Mouse (Mus musculus): Measurements from ENCODE around the gene Sugct. TPM values are rescaled to one million over a fixed set of nuclear protein-coding genes. Genes with fewer than 3 reads are reported as not detected.

Gene Sugct
- polyA plus RNA-seq, 1 experiment = 0.42 TPM

- no peaks in the 10 kb centered on the region for H3K79me3 ChIP-seq (ENCODE audit: low read depth)
- H3K36me3 ChIP-seq (ENCODE audit: control insufficient read depth, insufficient read depth) = no peaks in the 10 kb centered on the region
- no peak for TF ChIP-seq CEBPB (IDR thresholded peaks at IDR 0.05; ENCODE audit: low read depth)
- TF ChIP-seq FOSL1 (IDR thresholded peaks at IDR 0.05; ENCODE audit: insufficient read depth, low read length, poor library complexity, severe bottlenecking) = no peak
- no peaks in the 10 kb centered on the region for H3K79me2 ChIP-seq (ENCODE audit: control insufficient read depth, insufficient read depth)
- H3K4me3 ChIP-seq (ENCODE audit: insufficient read depth, poor library complexity, severe bottlenecking) = no peak overlapping the region
- no peak overlapping the region for H3ac ChIP-seq (ENCODE audit: control insufficient read depth, insufficient read length, low read depth)
- H3K27me3 ChIP-seq (ENCODE audit: control insufficient read depth, insufficient read depth, insufficient read length) = no peaks in the 10 kb centered on the region
Observed at GRCm38 (mm10) chr13:17432139-17432916, 263.0 kb downstream of the Sugct start.

- Histone ChIP-seq H3K4me3 (ENCODE audit: insufficient read depth, poor library complexity, severe bottlenecking) (no peak overlapping the region), H3ac (ENCODE audit: control insufficient read depth, insufficient read length, low read depth) (no peak overlapping the region), H3K79me3 (ENCODE audit: low read depth) (no peaks in the 10 kb centered on the region), H3K36me3 (ENCODE audit: control insufficient read depth, insufficient read depth) (no peaks in the 10 kb centered on the region), H3K79me2 (ENCODE audit: control insufficient read depth, insufficient read depth) (no peaks in the 10 kb centered on the region), H3K27me3 (ENCODE audit: control insufficient read depth, insufficient read depth, insufficient read length) (no peaks in the 10 kb centered on the region)
- no peak for TF ChIP-seq MYOG (IDR thresholded peaks at IDR 0.05; ENCODE audit: control insufficient read depth, extremely low read depth, insufficient read length)
- TF ChIP-seq CTCF (IDR thresholded peaks at IDR 0.05; ENCODE audit: control insufficient read depth, insufficient read depth, insufficient read length) = no peak
- no peak for TF ChIP-seq MYOD1 (IDR thresholded peaks at IDR 0.05; ENCODE audit: control insufficient read depth, insufficient read length, low read depth)
- TF ChIP-seq CEBPB (IDR thresholded peaks at IDR 0.05; ENCODE audit: low read depth) = no peak
- TF ChIP-seq FOSL1 (IDR thresholded peaks at IDR 0.05; ENCODE audit: insufficient read depth, low read length, poor library complexity, severe bottlenecking) = no peak
- TF ChIP-seq MAX (IDR thresholded peaks at IDR 0.05) = no peak
- TF ChIP-seq USF1 (IDR thresholded peaks at IDR 0.05; ENCODE audit: low read depth) = no peak
Observed at GRCm38 (mm10) chr13:17421875-17422274, 273.5 kb downstream of the Sugct start.

- Histone ChIP-seq H3K79me2 (ENCODE audit: control insufficient read depth, insufficient read depth) (no peaks in the 10 kb centered on the region), H3ac (ENCODE audit: control insufficient read depth, insufficient read length, low read depth) (no peak overlapping the region), H3K27me3 (ENCODE audit: control insufficient read depth, insufficient read depth, insufficient read length) (no peaks in the 10 kb centered on the region), H3K36me3 (ENCODE audit: control insufficient read depth, insufficient read depth) (no peaks in the 10 kb centered on the region), H3K79me3 (ENCODE audit: low read depth) (no peaks in the 10 kb centered on the region), H3K4me3 (ENCODE audit: insufficient read depth, poor library complexity, severe bottlenecking) (no peak overlapping the region)
- TF ChIP-seq MYOD1 (IDR thresholded peaks at IDR 0.05; ENCODE audit: control insufficient read depth, insufficient read length, low read depth) (no peak), MAX (IDR thresholded peaks at IDR 0.05) (no peak), CTCF (IDR thresholded peaks at IDR 0.05; ENCODE audit: control insufficient read depth, insufficient read depth, insufficient read length) (no peak), USF1 (IDR thresholded peaks at IDR 0.05; ENCODE audit: low read depth) (no peak), CEBPB (IDR thresholded peaks at IDR 0.05; ENCODE audit: low read depth) (no peak), MYOG (IDR thresholded peaks at IDR 0.05; ENCODE audit: control insufficient read depth, extremely low read depth, insufficient read length) (no peak), FOSL1 (IDR thresholded peaks at IDR 0.05; ENCODE audit: insufficient read depth, low read length, poor library complexity, severe bottlenecking) (no peak)
Observed at GRCm38 (mm10) chr13:17420557-17420956, 274.8 kb downstream of the Sugct start.

- Histone ChIP-seq H3K27me3 (ENCODE audit: control insufficient read depth, insufficient read depth, insufficient read length) (no peaks in the 10 kb centered on the region), H3K79me3 (ENCODE audit: low read depth) (no peaks in the 10 kb centered on the region), H3K79me2 (ENCODE audit: control insufficient read depth, insufficient read depth) (no peaks in the 10 kb centered on the region), H3K4me3 (ENCODE audit: insufficient read depth, poor library complexity, severe bottlenecking) (no peak overlapping the region), H3K36me3 (ENCODE audit: control insufficient read depth, insufficient read depth) (no peaks in the 10 kb centered on the region), H3ac (ENCODE audit: control insufficient read depth, insufficient read length, low read depth) (no peak overlapping the region)
- no peak for TF ChIP-seq MYOG (IDR thresholded peaks at IDR 0.05; ENCODE audit: control insufficient read depth, extremely low read depth, insufficient read length)
- TF ChIP-seq USF1 (IDR thresholded peaks at IDR 0.05; ENCODE audit: low read depth) = no peak
- no peak for TF ChIP-seq FOSL1 (IDR thresholded peaks at IDR 0.05; ENCODE audit: insufficient read depth, low read length, poor library complexity, severe bottlenecking)
- no peak for TF ChIP-seq CTCF (IDR thresholded peaks at IDR 0.05; ENCODE audit: control insufficient read depth, insufficient read depth, insufficient read length)
- TF ChIP-seq MYOD1 (IDR thresholded peaks at IDR 0.05; ENCODE audit: control insufficient read depth, insufficient read length, low read depth) = no peak
- TF ChIP-seq CEBPB (IDR thresholded peaks at IDR 0.05; ENCODE audit: low read depth) = no peak
- TF ChIP-seq MAX (IDR thresholded peaks at IDR 0.05) = no peak
Observed at GRCm38 (mm10) chr13:17342836-17343235, 352.5 kb downstream of the Sugct start.

GRCm38 (mm10) chr13:17335885-17336540 lies 359.3 kb downstream of the Sugct start:
- Histone ChIP-seq H3K79me3 (ENCODE audit: low read depth) (no peaks in the 10 kb centered on the region), H3K4me3 (ENCODE audit: insufficient read depth, poor library complexity, severe bottlenecking) (no peak overlapping the region), H3K27me3 (ENCODE audit: control insufficient read depth, insufficient read depth, insufficient read length) (no peaks in the 10 kb centered on the region), H3ac (ENCODE audit: control insufficient read depth, insufficient read length, low read depth) (no peak overlapping the region), H3K79me2 (ENCODE audit: control insufficient read depth, insufficient read depth) (no peaks in the 10 kb centered on the region), H3K36me3 (ENCODE audit: control insufficient read depth, insufficient read depth) (no peaks in the 10 kb centered on the region)
- TF ChIP-seq CEBPB (IDR thresholded peaks at IDR 0.05; ENCODE audit: low read depth) (peak; percentile 48), FOSL1 (IDR thresholded peaks at IDR 0.05; ENCODE audit: insufficient read depth, low read length, poor library complexity, severe bottlenecking) (no peak), MAX (IDR thresholded peaks at IDR 0.05) (no peak), USF1 (IDR thresholded peaks at IDR 0.05; ENCODE audit: low read depth) (no peak)

- H3K4me3 ChIP-seq (ENCODE audit: insufficient read depth, poor library complexity, severe bottlenecking) = no peak overlapping the region
- no peaks in the 10 kb centered on the region for H3K27me3 ChIP-seq (ENCODE audit: control insufficient read depth, insufficient read depth, insufficient read length)
- H3K36me3 ChIP-seq (ENCODE audit: control insufficient read depth, insufficient read depth) = no peaks in the 10 kb centered on the region
- H3K79me3 ChIP-seq (ENCODE audit: low read depth) = no peaks in the 10 kb centered on the region
- H3K79me2 ChIP-seq (ENCODE audit: control insufficient read depth, insufficient read depth) = no peaks in the 10 kb centered on the region
- no peak for TF ChIP-seq MAX (IDR thresholded peaks at IDR 0.05)
- no peak overlapping the region for H3ac ChIP-seq (ENCODE audit: control insufficient read depth, insufficient read length, low read depth)
Observed at GRCm38 (mm10) chr13:17326863-17327262, 368.5 kb downstream of the Sugct start.

Data from C2C12 (cell line).